Comparison of ENCODE assay signal across 19 mouse cellular contexts in the genomic region with DNA sequence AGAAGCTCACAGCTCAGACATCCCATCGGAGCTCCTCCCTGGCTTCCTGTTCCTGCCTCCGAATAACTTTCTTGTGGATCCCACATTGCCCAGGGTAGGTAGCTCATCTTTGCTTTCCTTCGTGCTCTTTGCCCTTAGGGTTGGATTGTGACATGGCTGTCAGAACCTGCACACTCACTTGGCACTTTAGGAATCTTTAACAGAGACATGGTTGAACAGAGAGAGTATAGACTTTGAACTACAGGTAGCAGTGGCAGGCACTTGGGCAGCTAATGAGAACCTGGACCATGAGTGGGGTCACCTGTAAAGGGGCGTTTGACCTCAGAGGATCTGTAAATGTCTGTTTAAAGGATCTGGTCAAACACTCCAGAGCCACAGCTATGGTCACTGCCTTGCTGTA.
"Had no signal": no experiment of that assay in that cellular context is flagged by ENCODE, and none has a peak within 500 bp of the region (broad histone marks: within the 10 kb centered on the region; RNA-seq: fewer than 3 reads in every experiment).

No protein-coding gene starts in this region.

- DNase-seq: left cerebral cortex, postnatal 4 days; liver, postnatal 0 days; lung, embryonic 14.5 days; right cerebral cortex, adult 18-20 months; right cerebral cortex, postnatal 14 days; right cerebral cortex, postnatal 4 days; thymus, postnatal 25 days had no signal

- H3K4me3 ChIP-seq: limb, embryonic 12.5 days; limb, embryonic 15.5 days; midbrain, embryonic 12.5 days; midbrain, embryonic 15.5 days; neural tube, embryonic 12.5 days; neural tube, embryonic 15.5 days had no signal

- H3K4me2 ChIP-seq: limb, embryonic 12.5 days; limb, embryonic 15.5 days; liver, embryonic 11.5 days; lung, embryonic 14.5 days; midbrain, embryonic 12.5 days; midbrain, embryonic 15.5 days; neural tube, embryonic 12.5 days; neural tube, embryonic 15.5 days had no signal

- H3K36me3 ChIP-seq: limb, embryonic 12.5 days; limb, embryonic 15.5 days; midbrain, embryonic 12.5 days; midbrain, embryonic 15.5 days; neural tube, embryonic 12.5 days; neural tube, embryonic 15.5 days had no signal

- H3K27me3 ChIP-seq: limb, embryonic 12.5 days; limb, embryonic 15.5 days; midbrain, embryonic 12.5 days; midbrain, embryonic 15.5 days; neural tube, embryonic 12.5 days; neural tube, embryonic 15.5 days had no signal

- H3K4me1 ChIP-seq: midbrain, embryonic 15.5 days had no signal

- H3K27ac ChIP-seq: limb, embryonic 15.5 days; liver, embryonic 14.5 days; macrophage; midbrain, embryonic 12.5 days; midbrain, embryonic 15.5 days; neural tube, embryonic 12.5 days; neural tube, embryonic 15.5 days; stomach, postnatal 0 days had no signal

- H3K9ac ChIP-seq: limb, embryonic 12.5 days; limb, embryonic 15.5 days; liver, embryonic 14.5 days; liver, postnatal 0 days; lung, embryonic 14.5 days; midbrain, embryonic 12.5 days; midbrain, embryonic 15.5 days; neural tube, embryonic 12.5 days; neural tube, embryonic 15.5 days had no signal

- ATAC-seq: intestine, postnatal 0 days; liver, postnatal 0 days; lung, postnatal 0 days; midbrain, embryonic 15.5 days had no signal

- H3K9me3 ChIP-seq: limb, embryonic 12.5 days; limb, embryonic 15.5 days; midbrain, embryonic 12.5 days; midbrain, embryonic 15.5 days; neural tube, embryonic 12.5 days; neural tube, embryonic 15.5 days had no signal
